Mouse (Mus musculus) heart, embryonic 12.5 days (tissue): ENCODE measurements around the gene Ccdc62. TPM values are rescaled to one million over a fixed set of nuclear protein-coding genes. Genes with fewer than 3 reads are reported as not detected.

Experiments used
- ATAC-seq: fragments of 200-750 bp; cut with Nextera tagmentation; 2 replicates; pipeline ENCODE4 v1.8.0; 2017; ENCODE audit warnings: moderate TSS enrichment, moderate library complexity; ENCODE audit not compliant: insufficient number of reproducible peaks, low FRiP score
- H3K27ac ChIP-seq: fragments of 300-500 bp; sonication (generic); 2 replicates; pipeline ENCODE4 v1.5.1; 2016; ENCODE audit warnings: mild to moderate bottlenecking, moderate library complexity; ENCODE audit not compliant: poor library complexity, severe bottlenecking
- H3K27me3 ChIP-seq: fragments of 300-500 bp; sonication (generic); replicated peaks from 2 replicates; pipeline ENCODE4 v1.6.1; 2016; ENCODE audit warnings: mild to moderate bottlenecking, moderate library complexity
- H3K36me3 ChIP-seq: fragments of 300-500 bp; sonication (generic); 2 replicates; pipeline ENCODE4 v1.6.1; 2016; ENCODE audit warnings: mild to moderate bottlenecking, moderate library complexity
- H3K4me1 ChIP-seq: fragments of 300-500 bp; sonication (generic); replicated peaks from 2 replicates; pipeline ENCODE4 v1.6.1; 2016; ENCODE audit warnings: mild to moderate bottlenecking
- H3K4me2 ChIP-seq: fragments of 300-500 bp; sonication (generic); 2 replicates; pipeline ENCODE4 v1.6.1; 2016; ENCODE audit warnings: mild to moderate bottlenecking, moderate library complexity
- H3K4me3 ChIP-seq: fragments of 300-500 bp; sonication (generic); 2 replicates; pipeline ENCODE4 v1.5.1; 2016; ENCODE audit warnings: mild to moderate bottlenecking
- H3K9ac ChIP-seq: fragments of 300-500 bp; sonication (generic); 2 replicates; pipeline ENCODE4 v1.6.1; 2016; ENCODE audit warnings: mild to moderate bottlenecking, moderate library complexity
- H3K9me3 ChIP-seq: fragments of 300-500 bp; sonication (generic); replicated peaks from 2 replicates; pipeline ENCODE4 v1.6.1; 2016; ENCODE audit warnings: mild to moderate bottlenecking, moderate library complexity
- WGBS: fragments of 180-500 bp; shearing (Covaris S2); methylation state at CpG from one replicate; pipeline ENCODE4 v1.1.7; 2016; 5-methylcytosine and 5-hydroxymethylcytosine counted together
- polyA plus RNA-seq: library from polyadenylated mRNA; unstranded; fragments of >200 nt; fragmentation: Nextera tagmentation; extraction: Ambion mirVana; gene quantifications from 2 replicates; pipeline ENCODE4 v1.2.1, GENCODE M21; 2016

Ccdc62 gene
- polyA plus RNA-seq, 1 experiment from 2014 or later: 7.1 TPM

- 32% methylated on average over 5 of the region's 5 CpGs for WGBS
- ATAC-seq: no peak
- H3K4me3 ChIP-seq: no peak overlapping the region
- no peak overlapping the region for H3K4me2 ChIP-seq
- no peaks in the 10 kb centered on the region for H3K36me3 ChIP-seq
- H3K27me3 ChIP-seq: no peaks in the 10 kb centered on the region
- H3K27ac ChIP-seq: no peak overlapping the region
- peaks cover 26% of the 10 kb centered on the region for H3K4me1 ChIP-seq
- no peaks in the 10 kb centered on the region for H3K9me3 ChIP-seq
- no peak overlapping the region for H3K9ac ChIP-seq
These were observed 62.3 kb downstream of the Ccdc62 start for GRCm38 (mm10) chr5:123992794-123993193.

- no peak overlapping the region for H3K27ac ChIP-seq
- H3K36me3 ChIP-seq: no peaks in the 10 kb centered on the region
- no peak overlapping the region for H3K4me3 ChIP-seq
- H3K4me2 ChIP-seq: no peak overlapping the region
- H3K9me3 ChIP-seq: no peaks in the 10 kb centered on the region
- no peak; the same call in 1 of the 2 replicates for ATAC-seq
- 60% methylated on average over 7 of the region's 7 CpGs for WGBS
- H3K27me3 ChIP-seq: no peaks in the 10 kb centered on the region
- H3K9ac ChIP-seq: no peak overlapping the region
- peaks cover 26% of the 10 kb centered on the region for H3K4me1 ChIP-seq
These were observed 63.0 kb downstream of the Ccdc62 start for GRCm38 (mm10) chr5:123993263-123994036.

GRCm38 (mm10) chr5:123994468-123994867 lies 64.0 kb downstream of the Ccdc62 start:
- WGBS: 90% methylated on average over 7 of the region's 7 CpGs
- H3K4me1 ChIP-seq: peaks cover 26% of the 10 kb centered on the region
- no peak for ATAC-seq
- H3K27ac ChIP-seq: no peak overlapping the region
- H3K27me3 ChIP-seq: no peaks in the 10 kb centered on the region
- no peak overlapping the region for H3K9ac ChIP-seq
- no peak overlapping the region for H3K4me3 ChIP-seq
- no peaks in the 10 kb centered on the region for H3K36me3 ChIP-seq
- no peak overlapping the region for H3K4me2 ChIP-seq
- no peaks in the 10 kb centered on the region for H3K9me3 ChIP-seq

GRCm38 (mm10) chr5:123995388-123995787 lies 64.9 kb downstream of the Ccdc62 start:
- H3K9ac ChIP-seq: no peak overlapping the region
- H3K27me3 ChIP-seq: no peaks in the 10 kb centered on the region
- 72% methylated on average over 6 of the region's 6 CpGs for WGBS
- no peaks in the 10 kb centered on the region for H3K36me3 ChIP-seq
- H3K27ac ChIP-seq: no peak overlapping the region
- ATAC-seq: no peak
- H3K4me1 ChIP-seq: peaks cover 26% of the 10 kb centered on the region
- H3K4me2 ChIP-seq: no peak overlapping the region
- H3K4me3 ChIP-seq: no peak overlapping the region
- H3K9me3 ChIP-seq: no peaks in the 10 kb centered on the region

GRCm38 (mm10) chr5:123996194-123996593 lies 65.7 kb downstream of the Ccdc62 start:
- H3K4me3 ChIP-seq: no peak overlapping the region
- no peaks in the 10 kb centered on the region for H3K27me3 ChIP-seq
- H3K9me3 ChIP-seq: no peaks in the 10 kb centered on the region
- WGBS: 84% methylated on average over 10 of the region's 10 CpGs
- H3K4me1 ChIP-seq: peaks cover 26% of the 10 kb centered on the region
- ATAC-seq: no peak
- H3K27ac ChIP-seq: no peak overlapping the region
- no peak overlapping the region for H3K9ac ChIP-seq
- no peak overlapping the region for H3K4me2 ChIP-seq
- H3K36me3 ChIP-seq: no peaks in the 10 kb centered on the region

GRCm38 (mm10) chr5:123996695-123997094 lies 66.2 kb downstream of the Ccdc62 start:
- H3K4me1 ChIP-seq: peaks cover 24% of the 10 kb centered on the region
- H3K27ac ChIP-seq: no peak overlapping the region
- H3K9ac ChIP-seq: no peak overlapping the region
- no peaks in the 10 kb centered on the region for H3K27me3 ChIP-seq
- H3K9me3 ChIP-seq: no peaks in the 10 kb centered on the region
- no peaks in the 10 kb centered on the region for H3K36me3 ChIP-seq
- ATAC-seq: no peak
- 89% methylated on average over 14 of the region's 14 CpGs for WGBS
- H3K4me3 ChIP-seq: no peak overlapping the region
- no peak overlapping the region for H3K4me2 ChIP-seq

GRCm38 (mm10) chr5:123997211-123997751 lies 66.8 kb downstream of the Ccdc62 start:
- WGBS: 88% methylated on average over 24 of the region's 24 CpGs
- no peak overlapping the region for H3K4me3 ChIP-seq
- H3K27me3 ChIP-seq: no peaks in the 10 kb centered on the region
- no peaks in the 10 kb centered on the region for H3K9me3 ChIP-seq
- ATAC-seq: no peak
- H3K36me3 ChIP-seq: no peaks in the 10 kb centered on the region
- H3K9ac ChIP-seq: no peak overlapping the region
- no peak overlapping the region for H3K27ac ChIP-seq
- H3K4me2 ChIP-seq: no peak overlapping the region
- peaks cover 20% of the 10 kb centered on the region for H3K4me1 ChIP-seq

- Histone ChIP-seq H3K9ac (no peak overlapping the region), H3K4me1 (peaks cover 20% of the 10 kb centered on the region), H3K9me3 (no peaks in the 10 kb centered on the region), H3K27ac (no peak overlapping the region), H3K4me2 (no peak overlapping the region), H3K27me3 (no peaks in the 10 kb centered on the region), H3K36me3 (no peaks in the 10 kb centered on the region), H3K4me3 (no peak overlapping the region)
- WGBS: 74% methylated on average over 16 of the region's 16 CpGs
- no peak for ATAC-seq
These were observed 67.3 kb downstream of the Ccdc62 start for GRCm38 (mm10) chr5:123997811-123998210.

GRCm38 (mm10) chr5:123998370-123998769 lies 67.9 kb downstream of the Ccdc62 start:
- Histone ChIP-seq H3K9me3 (no peaks in the 10 kb centered on the region), H3K27ac (no peak overlapping the region), H3K4me2 (no peak overlapping the region), H3K27me3 (no peaks in the 10 kb centered on the region), H3K9ac (no peak overlapping the region), H3K36me3 (no peaks in the 10 kb centered on the region), H3K4me1 (peaks cover 23% of the 10 kb centered on the region), H3K4me3 (no peak overlapping the region)
- 52% methylated on average over 10 of the region's 10 CpGs for WGBS
- ATAC-seq: no peak

- 12% methylated on average over 7 of the region's 7 CpGs for WGBS
- Histone ChIP-seq H3K9me3 (no peaks in the 10 kb centered on the region), H3K27me3 (no peaks in the 10 kb centered on the region), H3K4me1 (peaks cover 11% of the 10 kb centered on the region), H3K4me3 (no peak overlapping the region), H3K36me3 (peaks cover 20% of the 10 kb centered on the region), H3K9ac (no peak overlapping the region), H3K4me2 (no peak overlapping the region), H3K27ac (no peak overlapping the region)
- peak; percentile 66 for ATAC-seq
These were observed 70.3 kb downstream of the Ccdc62 start for GRCm38 (mm10) chr5:124000824-124001223.

- ATAC-seq: peak; percentile 24
- Histone ChIP-seq H3K4me3 (no peak overlapping the region), H3K36me3 (peaks cover 25% of the 10 kb centered on the region), H3K9me3 (no peaks in the 10 kb centered on the region), H3K9ac (no peak overlapping the region), H3K4me2 (no peak overlapping the region), H3K4me1 (peaks cover 11% of the 10 kb centered on the region), H3K27ac (no peak overlapping the region), H3K27me3 (no peaks in the 10 kb centered on the region)
- whole genome bisulfite sequencing: 48% methylated on average over 9 of the region's 9 CpGs
These were observed 70.8 kb downstream of the Ccdc62 start for GRCm38 (mm10) chr5:124001274-124001673.
